Mouse (Mus musculus) spleen, postnatal 14 days (tissue): ENCODE data around the gene Ifrd2.

Experiments used
- DNase-seq, 2 experiments: peaks; one replicate each; pipeline ENCODE4 v3.0.0; 2021 to 2022; ENCODE audit warnings: low spot score in 2 of 2

The Ifrd2 gene

GRCm38 (mm10) chr9:107586974-107587832 lies at the start of gene Ifrd2:
Gene Ifrd2 (plus strand): TSS chr9:107587642.
- peak; percentile 94 to 95 for DNase-seq

GRCm38 (mm10) chr9:107538231-107538630 lies 49.2 kb upstream of the Ifrd2 start:
- DNase-seq = no peak

GRCm38 (mm10) chr9:107538711-107539110 lies 48.7 kb upstream of the Ifrd2 start:
- DNase-seq = no peak

DNA sequence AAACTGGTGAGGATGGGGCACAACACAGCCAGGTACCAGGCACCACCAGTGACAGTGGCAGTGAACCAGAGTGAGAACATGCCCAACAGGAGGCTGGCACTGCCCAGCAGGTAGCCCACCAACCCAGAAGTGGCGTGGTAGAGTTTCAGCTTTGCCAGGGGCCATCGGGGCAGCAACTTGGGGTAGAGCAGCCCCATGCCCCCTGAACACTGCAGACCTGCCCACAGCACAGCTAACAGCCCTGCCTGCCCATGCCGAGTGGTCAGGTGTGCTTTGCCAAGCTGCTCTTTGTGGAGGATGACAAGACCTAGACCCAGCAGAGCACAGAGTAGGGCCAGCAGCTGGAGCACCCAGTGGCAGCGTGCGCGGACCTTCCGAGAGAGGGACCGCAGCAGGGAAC lies 47.5 kb upstream of the Ifrd2 start:
- no peak for DNase-seq

DNA sequence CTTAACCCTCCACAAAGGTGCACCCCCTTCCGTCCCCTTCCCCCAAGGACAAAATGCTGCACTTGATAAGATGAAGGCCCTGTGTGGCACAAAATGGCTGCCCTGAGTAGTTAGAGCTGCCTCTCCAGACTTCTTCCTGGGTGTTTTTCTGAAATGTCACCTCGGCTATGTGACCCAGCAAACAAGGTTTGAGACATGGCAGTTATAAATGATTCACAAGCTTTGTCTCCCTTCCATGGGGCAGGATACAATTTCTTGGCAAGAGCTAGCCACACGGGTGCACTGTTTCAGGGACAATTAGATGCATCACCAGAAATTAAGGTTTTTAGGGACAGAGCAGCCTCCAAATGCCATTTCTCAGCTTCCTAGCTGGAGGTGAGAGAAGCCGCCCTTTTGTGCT lies 47.0 kb upstream of the Ifrd2 start:
- DNase-seq = no peak

DNA sequence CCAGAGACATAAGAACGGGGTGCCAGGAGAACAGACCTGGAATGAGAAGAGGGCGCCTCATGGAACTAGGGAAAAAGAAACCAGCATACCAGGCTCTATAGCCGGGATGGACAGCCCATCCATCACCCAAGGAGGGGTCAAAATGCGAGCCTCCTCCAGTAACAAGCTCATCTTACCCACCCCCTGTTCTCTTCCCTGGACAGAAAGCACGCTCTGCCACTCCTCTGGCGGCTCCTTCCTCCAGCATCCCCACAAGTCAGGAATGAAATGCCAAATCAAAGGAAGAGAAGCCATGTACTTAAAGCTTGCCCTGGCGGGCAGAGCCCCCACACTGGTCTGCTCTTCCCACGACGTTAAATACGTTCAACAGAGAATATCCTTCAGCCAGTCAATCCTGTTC lies 46.4 kb upstream of the Ifrd2 start:
- DNase-seq = no peak

GRCm38 (mm10) chr9:107541474-107542351 lies 45.7 kb upstream of the Ifrd2 start, which contains the start of the genes Cyb561d2 and Nprl2:
Gene Cyb561d2 (minus strand): TSS chr9:107542193.
Gene Nprl2 (plus strand): TSS chr9:107542226.
- peak; percentile 82 to 87 for DNase-seq

GRCm38 (mm10) chr9:107542352-107542686 lies 45.1 kb upstream of the Ifrd2 start:
- no peak for DNase-seq

- no peak for DNase-seq
Measured at GRCm38 (mm10) chr9:107542721-107543120, 44.7 kb upstream of the Ifrd2 start.

DNA sequence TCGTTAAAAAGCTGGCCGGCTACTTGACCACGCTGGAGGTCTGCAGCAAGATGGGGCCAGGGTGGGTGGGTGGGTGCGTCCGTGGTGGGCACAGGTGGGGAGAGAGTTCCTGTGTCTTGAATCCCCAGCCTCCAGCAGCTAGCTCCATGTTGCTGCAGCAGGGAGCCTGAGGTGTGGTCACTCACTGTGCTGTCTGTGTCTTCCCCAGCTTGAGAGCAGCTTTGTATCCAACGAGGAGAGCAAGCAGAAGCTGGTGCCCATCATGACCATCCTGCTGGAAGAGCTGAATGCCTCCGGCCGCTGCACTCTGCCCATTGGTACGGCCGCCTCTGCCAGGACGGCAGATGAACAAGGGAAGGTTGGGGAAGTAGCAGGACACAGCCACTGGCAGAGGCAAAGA lies 44.1 kb upstream of the Ifrd2 start:
- DNase-seq = no peak

GRCm38 (mm10) chr9:107544196-107544700 lies 43.2 kb upstream of the Ifrd2 start:
- DNase-seq = no peak

GRCm38 (mm10) chr9:107544729-107545128 lies 42.7 kb upstream of the Ifrd2 start:
- DNase-seq = no peak

GRCm38 (mm10) chr9:107545199-107545598 lies 42.2 kb upstream of the Ifrd2 start:
- no peak for DNase-seq

GRCm38 (mm10) chr9:107545602-107546001 lies 41.8 kb upstream of the Ifrd2 start:
- DNase-seq = peak; percentile 56 to 80

- peak; percentile 69 to 82 for DNase-seq
Measured at GRCm38 (mm10) chr9:107547026-107547425, 40.4 kb upstream of the Ifrd2 start, which contains the start of gene Zmynd10. Gene Zmynd10 (plus strand): TSS chr9:107547298.

DNA sequence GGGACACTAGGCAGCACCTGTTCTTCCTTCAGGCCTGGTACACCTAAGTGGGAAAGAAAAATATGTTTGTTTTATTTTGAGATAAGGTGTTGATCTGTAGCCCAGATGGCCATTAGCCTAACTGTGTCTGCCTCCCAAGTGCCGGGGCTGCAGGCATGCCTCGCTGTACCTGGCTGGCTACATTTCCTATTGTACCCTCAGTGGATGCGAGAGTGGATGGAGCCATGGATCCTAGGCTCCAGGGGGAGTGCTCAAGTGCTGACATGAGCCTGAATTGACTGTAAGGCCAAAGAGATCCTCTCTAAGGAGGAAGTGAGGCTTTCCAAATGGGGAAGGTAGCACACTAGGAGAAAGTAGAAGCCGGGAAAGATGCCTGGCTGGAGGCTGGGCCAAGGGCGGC lies 39.5 kb upstream of the Ifrd2 start:
- no peak for DNase-seq

DNA sequence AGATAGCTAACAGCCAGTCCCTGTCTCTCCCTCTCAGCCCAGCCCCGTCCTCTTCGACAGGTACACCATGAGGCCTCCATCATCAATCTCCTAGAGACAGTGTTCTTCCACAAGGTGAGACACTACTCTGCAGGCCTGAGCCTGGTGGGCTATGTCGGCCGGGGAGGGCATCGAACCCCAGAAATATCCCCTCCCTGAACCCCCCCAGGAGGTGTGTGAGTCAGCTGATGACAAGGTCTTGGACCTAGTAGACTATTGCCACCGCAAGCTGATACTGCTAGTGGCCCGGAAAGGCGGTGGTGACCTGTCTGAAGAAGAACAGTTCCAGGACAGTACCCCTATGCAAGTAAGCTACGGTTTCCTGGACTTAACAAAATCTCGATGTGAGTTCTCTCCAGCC lies 38.6 kb upstream of the Ifrd2 start:
- DNase-seq = no peak

- DNase-seq = no peak
Measured at GRCm38 (mm10) chr9:107549297-107550074, 38.0 kb upstream of the Ifrd2 start.

GRCm38 (mm10) chr9:107550491-107551116 lies 36.8 kb upstream of the Ifrd2 start:
- DNase-seq = no peak

- DNase-seq = peak; percentile 39 to 50
Measured at GRCm38 (mm10) chr9:107551117-107551889, 36.1 kb upstream of the Ifrd2 start, which contains the start of gene Rassf1. Gene Rassf1 (plus strand): TSS chr9:107551555.
